Mouse (Mus musculus): ENCODE data around the gene Gpd1l.

- TF ChIP-seq CTCF (IDR thresholded peaks at IDR 0.05; ENCODE audit: low read depth) (no peak), EP300 (IDR thresholded peaks at IDR 0.05; ENCODE audit: low read depth) (no peak)
Observed at GRCm38 (mm10) chr9:114955340-114955739, 21.6 kb upstream of the Gpd1l start.

Data from liver, embryonic 14.5 days (tissue).